Mouse (Mus musculus) effector memory CD4-positive, alpha-beta T cell, adult 5 months (primary cell): ENCODE measurements around the gene Kalrn. TPM values are rescaled to one million over a fixed set of nuclear protein-coding genes. Genes with fewer than 3 reads are reported as not detected.

Experiments
- polyA plus RNA-seq: library from polyadenylated mRNA; unstranded; fragments of 100-300 nt; shearing (Covaris generic); gene quantifications from one replicate; pipeline ENCODE4 v1.2.1, GENCODE M21; 2017

Kalrn gene
- 0.10 TPM for polyA plus RNA-seq

GRCm38 (mm10) chr16:34573151-34573802 is at the start of gene Kalrn:
Gene Kalrn (minus strand): TSS chr16:34573532.

DNA sequence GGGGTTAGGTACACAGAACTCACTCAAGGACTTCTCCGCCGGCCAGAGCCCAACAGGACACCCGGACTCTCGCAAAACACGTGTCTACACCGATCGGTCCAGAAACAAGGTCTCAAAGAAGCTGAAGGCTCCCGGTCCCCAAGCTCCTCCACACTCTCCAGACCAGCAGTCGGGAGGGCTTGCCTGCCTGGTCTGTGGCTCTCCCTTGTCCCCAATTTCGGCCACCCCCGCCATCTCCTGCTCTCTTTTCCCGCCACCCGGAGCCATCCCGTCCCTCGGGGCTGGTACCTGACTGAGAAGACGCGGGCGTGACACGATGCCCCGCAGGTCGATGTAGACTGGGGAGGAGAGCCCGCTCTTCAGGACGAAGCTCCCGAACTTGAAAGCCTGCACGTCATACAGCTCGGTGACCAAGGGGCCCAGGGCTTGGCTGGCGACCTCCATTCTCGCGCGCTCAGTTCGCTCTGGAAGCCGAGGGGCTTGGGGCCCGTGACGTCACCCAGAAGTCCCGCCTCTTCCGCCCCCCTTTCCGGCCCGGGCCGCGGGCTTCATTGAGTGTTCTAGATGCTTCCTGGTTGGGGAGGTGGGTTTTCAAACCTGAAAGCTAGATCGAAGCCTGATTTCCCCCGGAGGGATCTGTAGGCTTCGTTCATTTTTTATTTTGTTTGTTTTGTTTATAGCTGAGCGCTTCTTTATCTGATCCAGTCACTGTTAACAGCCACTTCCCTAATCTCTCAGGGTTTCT is 606.6 kb downstream of the Kalrn start, which contains the start of gene Umps:
Umps (minus strand) TSS at position 501 of the 745 bp plus-strand sequence.

Other genes starting within 250 kb of the Kalrn start
- gene Ropn1, start 76.4 kb upstream of the Kalrn start, polyA plus RNA-seq: not detected
- gene Ccdc14, start 117.1 kb upstream of the Kalrn start, polyA plus RNA-seq: 1.9 TPM
- gene Mylk, start 171.7 kb upstream of the Kalrn start, polyA plus RNA-seq: not detected